Mouse (Mus musculus) G1E (cell line): ENCODE data around the gene Fbxo36. TPM values are rescaled to one million over a fixed set of nuclear protein-coding genes. Genes with fewer than 3 reads are reported as not detected.

ENCODE experiments used
- ATAC-seq: 2 replicates; pipeline ENCODE4 v1.8.0; 2016; ENCODE audit warnings: mild to moderate bottlenecking; ENCODE audit not compliant: insufficient number of reproducible peaks, poor library complexity, low FRiP score, severe bottlenecking; ENCODE audit errors: extremely low read depth
- DNase-seq: peaks from one replicate; pipeline ENCODE4 v3.0.0; 2012; ENCODE audit warnings: low spot score
- H3K27me3 ChIP-seq: 2 replicates; pipeline ENCODE4 v1.6.1; 2012; ENCODE audit warnings: mild to moderate bottlenecking, low read length, inconsistent platforms; ENCODE audit not compliant: insufficient read depth
- H3K36me3 ChIP-seq: replicated peaks from 2 replicates; pipeline ENCODE3; 2012; ENCODE audit warnings: mild to moderate bottlenecking, inconsistent platforms
- H3K4me1 ChIP-seq: 2 replicates; pipeline ENCODE4 v1.6.1; 2012; ENCODE audit warnings: low read depth, low read length, inconsistent platforms, mixed read lengths; ENCODE audit not compliant: insufficient read depth
- H3K4me3 ChIP-seq: 2 replicates; pipeline ENCODE4 v1.5.1; 2012; ENCODE audit warnings: low read depth, mild to moderate bottlenecking, inconsistent platforms, low read length, moderate library complexity, mixed read lengths
- H3K9me3 ChIP-seq: replicated peaks from 2 replicates; pipeline ENCODE4 v1.6.1; 2012; ENCODE audit warnings: inconsistent platforms
- CTCF ChIP-seq: IDR thresholded peaks from 2 replicates; pipeline ENCODE4 v1.5.1; 2012; ENCODE audit warnings: low read depth, low read length, inconsistent platforms, mixed read lengths
- GATA1 ChIP-seq: IDR thresholded peaks from 2 replicates; pipeline ENCODE4 v1.6.1; 2012; ENCODE audit warnings: borderline replicate concordance, low read length, inconsistent platforms, mixed read lengths
- GATA2 ChIP-seq: IDR thresholded peaks from 2 replicates; pipeline ENCODE4 v1.6.1; 2012; ENCODE audit warnings: low read depth, low read length, inconsistent platforms, borderline replicate concordance
- POLR2AphosphoS5 ChIP-seq: IDR thresholded peaks from 2 replicates; pipeline ENCODE4 v1.6.1; 2012; ENCODE audit warnings: low read depth, low read length, inconsistent platforms; ENCODE audit not compliant: insufficient replicate concordance
- TAL1 ChIP-seq: conservative IDR thresholded peaks from 2 replicates; pipeline ENCODE4 v1.6.1; 2012; ENCODE audit warnings: low read depth, low read length, inconsistent platforms, mixed read lengths
- polyA plus RNA-seq: library from polyadenylated mRNA; stranded (reverse); fragments of >175 nt; gene quantifications from 2 replicates; pipeline ENCODE4 v1.2.3, GENCODE M21; 2012
- total RNA-seq, 2 experiments: library from RNA; stranded (forward) in 1 of 2; stranded (reverse) in 1 of 2; fragments of 200-1000 nt in 1 of 2; fragments of >200 nt in 1 of 2; fragmentation: Nextera tagmentation in 1 of 2; gene quantifications; 2 replicates each; pipeline ENCODE4 v1.2.3; 2014 to 2017

Fbxo36 gene
- total and polyA plus RNA-seq, 3 experiments: 2.1 to 28.0 (median 10.9) TPM

DNA sequence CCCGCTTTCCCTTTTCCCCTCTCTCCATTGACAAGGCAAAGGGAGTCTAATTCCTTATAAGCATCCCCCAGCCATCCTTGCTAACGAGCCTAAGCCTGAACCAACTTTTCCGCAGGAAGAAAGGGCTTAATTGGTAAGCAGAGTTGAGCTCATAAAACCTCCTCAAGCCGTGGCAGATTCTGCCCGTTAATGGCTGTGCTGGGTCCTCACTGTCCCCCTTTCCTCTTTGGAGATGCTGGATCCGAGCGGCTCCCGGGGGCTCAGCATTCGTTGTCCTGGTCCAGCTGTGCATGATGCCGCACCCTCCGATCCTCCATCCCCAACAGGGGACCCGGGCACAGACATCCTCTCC lies 94.5 kb downstream of the Fbxo36 start:
- Histone ChIP-seq H3K4me1 (no peaks in the 10 kb centered on the region; the same call in none of the 2 replicates), H3K27me3 (peaks cover 3% of the 10 kb centered on the region; the same call in 1 of the 2 replicates), H3K36me3 (no peaks in the 10 kb centered on the region), H3K4me3 (peak overlapping the region; percentile 18; the same call in 1 of the 2 replicates), H3K9me3 (peaks cover 18% of the 10 kb centered on the region)
- DNase-seq (no peak), ATAC-seq (no peak)
- TF ChIP-seq POLR2AphosphoS5 (no peak), TAL1 (no peak), GATA2 (no peak), CTCF (no peak), GATA1 (no peak)

DNA sequence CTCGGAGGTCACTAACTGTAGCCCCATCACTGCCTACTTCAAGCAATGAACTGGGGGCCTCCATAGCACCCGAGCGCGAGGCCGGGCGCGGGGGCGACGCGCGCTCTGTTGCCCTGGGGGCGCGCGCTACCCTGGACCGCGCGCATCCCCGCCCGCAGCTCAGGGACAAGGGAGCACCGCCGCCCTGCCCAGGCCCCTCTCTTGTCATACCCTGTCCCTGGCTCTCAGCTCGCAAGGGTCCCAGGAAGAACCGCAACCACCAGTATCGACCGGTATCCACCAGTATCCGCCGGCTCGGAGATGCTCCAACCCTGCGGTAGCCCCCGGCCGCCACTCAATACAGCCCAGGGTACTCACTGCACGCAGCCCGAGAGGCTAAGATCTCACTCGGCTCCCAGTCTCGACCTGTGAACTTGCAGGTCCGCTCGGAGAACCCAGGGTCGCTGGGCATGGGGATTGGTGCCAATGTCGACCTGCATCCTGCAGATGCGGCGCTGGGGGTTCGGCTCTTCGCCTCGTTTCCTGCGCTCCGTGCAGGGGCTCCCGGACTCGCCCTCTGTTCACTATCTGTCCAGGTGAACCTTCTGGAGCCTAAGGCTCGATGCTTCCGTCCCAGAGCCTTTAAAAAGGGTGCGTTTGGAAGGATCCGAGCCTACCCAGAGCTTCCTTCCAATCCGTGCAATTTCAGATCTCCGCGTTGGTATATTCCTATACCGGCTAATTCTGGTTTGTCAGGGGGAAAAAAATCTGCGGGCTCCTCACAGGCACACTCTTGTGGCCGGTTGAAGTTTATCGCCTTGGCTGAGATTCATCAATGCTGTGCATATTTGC lies 95.1 kb downstream of the Fbxo36 start, which contains the start of gene Slc16a14:
Gene Slc16a14 (minus strand): TSS at position 632 of the 831 bp plus-strand sequence.
- Histone ChIP-seq H3K9me3 (peaks cover 18% of the 10 kb centered on the region), H3K4me3 (peak within 1 kb of the TSS; percentile 18; the same call in 1 of the 2 replicates), H3K36me3 (no peaks in the 10 kb centered on the region), H3K27me3 (peaks cover 3% of the 10 kb centered on the region; the same call in 1 of the 2 replicates), H3K4me1 (no peaks in the 10 kb centered on the region; the same call in none of the 2 replicates)
- TF ChIP-seq GATA1: no peak
- DNase-seq (no peak), ATAC-seq (no peak)

DNA sequence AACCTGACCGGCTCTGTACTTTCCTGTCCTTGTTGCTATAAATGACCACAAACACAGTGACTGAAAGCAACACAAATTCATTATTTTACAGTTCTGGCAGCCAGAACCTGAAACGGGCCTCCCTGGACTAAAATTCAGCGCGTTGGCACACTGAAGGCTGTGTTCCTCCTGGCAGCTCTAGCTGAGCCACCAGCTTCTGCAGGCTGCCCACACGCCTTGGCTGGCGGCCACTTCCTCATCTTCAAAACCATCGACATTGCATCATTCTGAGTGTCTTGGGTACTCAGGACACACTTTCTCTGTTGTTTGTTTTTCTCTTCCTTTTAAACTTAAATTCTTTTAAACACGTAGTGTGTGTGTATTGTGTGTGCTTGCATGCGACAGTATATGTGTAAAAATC lies 96.0 kb downstream of the Fbxo36 start:
- Histone ChIP-seq H3K4me3 (no peak overlapping the region), H3K27me3 (peaks cover 3% of the 10 kb centered on the region; the same call in 1 of the 2 replicates)

DNA sequence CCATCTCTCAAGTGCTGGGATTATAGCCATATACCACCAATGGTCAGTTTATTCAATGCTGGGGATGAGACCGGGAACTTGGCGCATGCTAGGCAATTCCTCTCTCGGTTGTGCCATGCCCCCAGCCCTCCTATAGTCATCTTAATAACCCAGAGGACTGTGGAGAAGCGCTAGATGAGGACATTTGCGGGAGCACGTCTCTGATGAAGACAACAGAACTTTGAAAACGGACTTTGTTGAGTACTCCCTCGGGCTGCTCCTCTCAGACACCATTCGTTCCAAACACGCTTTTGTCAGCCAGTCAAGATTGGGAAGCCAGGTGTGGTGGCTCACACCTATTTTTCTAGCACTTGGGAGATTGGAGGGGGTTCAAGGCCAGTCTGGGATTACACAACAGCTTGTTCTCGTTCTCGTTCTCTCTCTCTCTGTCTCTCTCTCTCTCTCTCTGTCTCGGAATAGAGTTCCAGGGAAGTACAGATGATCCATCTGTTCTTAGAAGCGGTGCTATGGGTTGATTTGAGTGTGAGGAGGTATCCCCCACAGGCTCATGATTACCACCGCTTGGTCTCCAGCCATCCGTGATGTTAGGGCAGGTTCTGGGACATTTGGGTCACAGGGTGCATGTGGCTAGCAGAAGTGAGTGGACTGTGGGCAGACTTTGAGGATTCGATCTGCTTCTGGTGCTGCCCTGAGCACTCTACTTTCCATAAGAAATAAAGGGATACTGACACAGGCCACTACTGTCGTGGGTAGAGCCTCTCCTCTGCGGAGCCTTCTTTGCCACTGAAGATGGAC lies 97.3 kb downstream of the Fbxo36 start:
- no peaks in the 10 kb centered on the region for H3K36me3 ChIP-seq
- DNase-seq (no peak), ATAC-seq (no peak)
- no peak overlapping the region for H3K4me3 ChIP-seq
- peaks cover 18% of the 10 kb centered on the region for H3K9me3 ChIP-seq
- no peak for TF ChIP-seq CTCF
- no peak for TF ChIP-seq GATA1
- no peak for TF ChIP-seq GATA2
- no peak for TF ChIP-seq TAL1
- no peak for TF ChIP-seq POLR2AphosphoS5
- peaks cover 6% of the 10 kb centered on the region for H3K4me1 ChIP-seq
- H3K27me3 ChIP-seq: peaks cover 3% of the 10 kb centered on the region; the same call in 1 of the 2 replicates

More for the DNA sequence above, 96.0 kb downstream of the Fbxo36 start:
- H3K36me3 ChIP-seq: no peaks in the 10 kb centered on the region
- DNase-seq: no peak
- ATAC-seq: no peak
- H3K9me3 ChIP-seq: peaks cover 18% of the 10 kb centered on the region
- TF ChIP-seq POLR2AphosphoS5 (no peak), GATA2 (no peak), TAL1 (no peak), GATA1 (no peak), CTCF (no peak)
- no peaks in the 10 kb centered on the region; the same call in none of the 2 replicates for H3K4me1 ChIP-seq

DNA sequence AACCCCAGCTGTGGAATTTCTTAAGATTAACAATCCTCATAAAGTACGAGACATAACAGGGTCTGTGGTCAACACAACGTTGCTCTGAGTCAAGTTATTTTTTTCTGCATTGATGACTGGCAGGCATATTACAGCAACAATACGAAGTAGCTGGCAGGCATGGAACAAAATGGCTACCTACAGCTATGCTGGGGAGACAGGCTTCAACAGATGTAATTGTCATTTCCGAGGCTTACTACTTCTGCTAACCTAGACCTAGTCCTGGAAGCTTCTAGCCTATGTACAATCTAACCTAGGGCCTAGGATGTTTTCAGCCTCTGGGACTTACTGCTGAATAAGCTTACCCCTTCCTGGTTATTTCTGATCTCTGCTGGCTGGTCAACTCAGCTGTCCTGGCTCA lies 99.8 kb downstream of the Fbxo36 start:
- H3K4me3 ChIP-seq: no peak overlapping the region
- peaks cover 3% of the 10 kb centered on the region; the same call in 1 of the 2 replicates for H3K27me3 ChIP-seq
- ATAC-seq (no peak), DNase-seq (no peak)
- peaks cover 9% of the 10 kb centered on the region for H3K9me3 ChIP-seq
- H3K4me1 ChIP-seq: peaks cover 6% of the 10 kb centered on the region
- TF ChIP-seq POLR2AphosphoS5 (no peak), GATA2 (no peak), GATA1 (no peak)
- H3K36me3 ChIP-seq: no peaks in the 10 kb centered on the region

DNA sequence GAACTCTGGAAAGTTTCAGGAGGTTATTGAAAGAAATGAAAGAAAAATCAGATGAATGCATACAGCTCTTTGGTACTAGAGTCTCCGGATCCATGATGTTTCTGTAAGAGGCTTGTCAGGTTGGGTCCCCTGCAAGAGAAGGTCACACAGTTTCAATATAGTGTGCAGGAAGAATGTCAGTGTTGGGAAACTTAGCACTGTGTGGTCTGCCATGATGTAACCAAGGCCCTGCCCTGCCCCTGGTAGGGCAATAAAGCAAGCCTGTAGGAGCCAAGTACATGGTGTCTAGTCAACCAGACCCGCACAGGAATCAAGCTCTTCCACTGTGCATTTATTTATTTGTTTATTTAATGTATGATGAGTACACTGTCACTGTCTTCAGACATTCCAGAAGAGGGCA lies 100.7 kb downstream of the Fbxo36 start:
- Histone ChIP-seq H3K27me3 (no peaks in the 10 kb centered on the region), H3K9me3 (peaks cover 4% of the 10 kb centered on the region), H3K36me3 (no peaks in the 10 kb centered on the region), H3K4me1 (peaks cover 6% of the 10 kb centered on the region), H3K4me3 (no peak overlapping the region)
- no peak for ATAC-seq
- no peak for DNase-seq
- no peak for TF ChIP-seq GATA2
- TF ChIP-seq CTCF: no peak
- TF ChIP-seq TAL1: no peak
